Mouse (Mus musculus) kidney, postnatal 0 days (tissue): ENCODE measurements around the gene Adarb1. TPM values are rescaled to one million over a fixed set of nuclear protein-coding genes. Genes with fewer than 3 reads are reported as not detected.

Source experiments
- ATAC-seq: fragments of 200-750 bp; cut with Nextera tagmentation; replicated peaks from 2 replicates; pipeline ENCODE4 v1.8.0; 2017; ENCODE audit warnings: low read depth, moderate number of reproducible peaks, moderate TSS enrichment, moderate library complexity; ENCODE audit not compliant: low FRiP score
- DNase-seq: peaks from one replicate; pipeline ENCODE4 v3.0.0-alpha.2; 2016; ENCODE audit warnings: low spot score
- H3K27ac ChIP-seq: fragments of 300-500 bp; sonication (generic); 2 replicates; pipeline ENCODE4 v1.5.1; 2014; ENCODE audit warnings: mild to moderate bottlenecking
- H3K27me3 ChIP-seq: fragments of 300-500 bp; sonication (generic); 2 replicates; pipeline ENCODE4 v1.6.1; 2014; ENCODE audit warnings: low read length, mixed read lengths; ENCODE audit not compliant: insufficient read depth
- H3K36me3 ChIP-seq: fragments of 300-500 bp; sonication (generic); 2 replicates; pipeline ENCODE4 v1.6.1; 2014; ENCODE audit warnings: low read length, mixed read lengths; ENCODE audit not compliant: insufficient read depth
- H3K4me1 ChIP-seq: fragments of 300-500 bp; sonication (generic); replicated peaks from 2 replicates; pipeline ENCODE4 v1.6.1; 2014; ENCODE audit warnings: antibody characterized with exemption, low read length, mixed read lengths; ENCODE audit not compliant: insufficient read depth
- H3K4me2 ChIP-seq: fragments of 300-500 bp; sonication (generic); 2 replicates; pipeline ENCODE4 v1.6.1; 2014; ENCODE audit warnings: mild to moderate bottlenecking, low read length, moderate library complexity, mixed read lengths
- H3K4me3 ChIP-seq: fragments of 300-500 bp; sonication (generic); replicated peaks from 2 replicates; pipeline ENCODE4 v1.5.1; 2014; ENCODE audit warnings: low read depth, low read length
- H3K9ac ChIP-seq: fragments of 300-500 bp; sonication (generic); 2 replicates; pipeline ENCODE4 v1.6.1; 2014; ENCODE audit warnings: low read depth, low read length
- H3K9me3 ChIP-seq: fragments of 300-500 bp; sonication (generic); replicated peaks from 2 replicates; pipeline ENCODE4 v1.6.1; 2016; ENCODE audit warnings: low read length, inconsistent platforms, mixed read lengths
- CTCF ChIP-seq: IDR thresholded peaks from 2 replicates; pipeline ENCODE4 v1.5.1; 2016; ENCODE audit warnings: antibody characterized with exemption, low read depth, mild to moderate bottlenecking, moderate library complexity
- WGBS: fragments of 180-500 bp; shearing (Covaris S2); extraction: QIAGEN DNeasy Blood & Tissue Kit; methylation state at CpG from one replicate; pipeline ENCODE4 v1.1.7; 2014; 5-methylcytosine and 5-hydroxymethylcytosine counted together
- polyA plus RNA-seq: library from polyadenylated mRNA; unstranded; fragments of >200 nt; fragmentation: Nextera tagmentation; extraction: Ambion mirVana; gene quantifications from 2 replicates; pipeline ENCODE4 v1.2.1, GENCODE M21; 2015

The Adarb1 gene
- polyA plus RNA-seq, 1 experiment from 2014 or later, result 4.6 TPM

DNA sequence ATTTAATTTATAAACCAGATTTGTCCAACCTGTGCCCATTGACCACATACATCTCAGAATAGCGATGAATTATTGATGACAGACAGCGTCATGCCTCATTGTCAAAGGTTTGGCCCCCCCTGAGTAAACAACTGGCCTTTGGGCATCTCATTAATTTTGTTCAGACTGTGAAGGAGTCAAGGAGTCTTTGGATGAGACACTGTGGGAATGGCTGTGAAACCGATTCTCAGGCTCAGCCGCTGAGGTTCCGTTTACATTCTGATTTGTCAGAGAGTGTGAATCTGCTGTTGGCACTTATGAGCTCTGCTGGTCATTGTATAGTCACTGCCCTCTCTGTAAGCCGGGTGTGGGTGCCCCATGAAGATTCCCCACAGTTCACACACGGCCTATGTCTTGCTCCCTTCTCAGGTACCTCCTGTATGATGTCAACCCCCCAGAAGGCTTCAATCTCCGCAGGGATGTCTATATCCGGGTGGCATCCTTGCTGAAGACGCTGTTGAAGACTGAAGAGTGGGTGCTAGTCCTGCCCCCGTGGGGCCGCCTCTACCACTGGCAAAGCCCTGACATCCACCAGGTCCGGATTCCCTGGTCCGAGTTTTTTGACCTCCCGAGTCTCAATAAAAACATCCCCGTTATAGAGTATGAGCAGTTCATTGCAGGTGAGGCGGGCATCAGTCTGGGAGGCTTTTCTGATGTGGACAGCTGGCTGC, 157.7 kb downstream of the Adarb1 start:
- Histone ChIP-seq H3K9me3 (no peaks in the 10 kb centered on the region), H3K27me3 (no peaks in the 10 kb centered on the region), H3K4me2 (peak overlapping the region; percentile 70), H3K4me1 (0 out of 2 replicates have a peak, but pooled peaks cover 4% of the 10 kb centered on the region), H3K9ac (peak overlapping the region; percentile 79; the same call in 1 of the 2 replicates), H3K36me3 (peaks cover 36% of the 10 kb centered on the region), H3K4me3 (peak overlapping the region; percentile 83), H3K27ac (no peak overlapping the region)
- DNase-seq (no peak), ATAC-seq (no peak)
- no peak for TF ChIP-seq CTCF
- 72% methylated on average over 17 of the region's 17 CpGs for WGBS

- H3K4me1 ChIP-seq, result 0 out of 2 replicates have a peak, but pooled peaks cover 11% of the 10 kb centered on the region
- H3K27me3 ChIP-seq, result no peaks in the 10 kb centered on the region
- H3K36me3 ChIP-seq, result peaks cover 23% of the 10 kb centered on the region
- H3K4me3 ChIP-seq, result peak within 1 kb of the TSS; percentile 83
- peak within 1 kb of the TSS; percentile 70 for H3K4me2 ChIP-seq
- WGBS, result under 1% methylated on average over 81 of the region's 81 CpGs
- no peaks in the 10 kb centered on the region for H3K9me3 ChIP-seq
- peak; percentile 23; the same call in 1 of the 2 replicates for TF ChIP-seq CTCF
- DNase-seq (peak; percentile 99), ATAC-seq (peak; percentile 96)
- H3K27ac ChIP-seq, result peak within 1 kb of the TSS; percentile 92
- peak within 1 kb of the TSS; percentile 79 for H3K9ac ChIP-seq
These were observed 159.1 kb downstream of the Adarb1 start, which contains the start of gene Pofut2 for GRCm38 (mm10) chr10:77258704-77259621. TSS of gene Pofut2 (plus strand) at chr10:77259218.

DNA sequence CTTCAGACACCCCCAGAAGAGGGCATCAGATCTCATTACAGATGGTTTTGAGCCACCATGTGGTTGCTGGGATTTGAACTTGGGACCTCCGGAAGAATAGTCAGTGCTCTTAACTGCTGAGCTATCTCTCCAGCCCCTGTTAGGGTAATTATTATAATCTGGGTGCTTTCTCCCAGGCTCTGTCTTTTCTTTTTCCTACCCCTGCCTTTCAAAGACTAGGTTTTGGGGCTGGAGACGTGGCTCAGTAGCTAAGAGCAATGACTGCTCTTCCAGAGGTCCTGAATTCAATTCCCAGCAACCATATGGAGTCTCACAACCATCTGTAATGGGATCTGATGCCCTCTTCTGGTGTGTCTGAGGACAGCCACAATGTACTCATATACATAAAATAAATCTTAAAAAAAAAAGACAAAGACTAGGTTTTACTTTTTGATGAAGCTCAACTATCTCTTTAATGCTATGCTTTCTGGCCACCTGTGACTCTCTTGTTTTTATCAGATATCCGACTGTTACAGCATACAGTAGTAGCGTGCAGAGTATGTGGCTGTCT, 160.0 kb downstream of the Adarb1 start:
- 0 out of 2 replicates have a peak, but pooled peaks cover 15% of the 10 kb centered on the region for H3K36me3 ChIP-seq
- WGBS, result 60% methylated on average over 4 of the region's 4 CpGs
- TF ChIP-seq CTCF, result peak; percentile 27; the same call in 1 of the 2 replicates
- DNase-seq, result no peak
- no peak for ATAC-seq
- H3K4me3 ChIP-seq, result peak overlapping the region; percentile 83
- no peaks in the 10 kb centered on the region for H3K27me3 ChIP-seq
- H3K9me3 ChIP-seq, result no peaks in the 10 kb centered on the region
- H3K9ac ChIP-seq, result no peak overlapping the region
- 0 out of 2 replicates have a peak, but pooled peaks cover 11% of the 10 kb centered on the region for H3K4me1 ChIP-seq
- H3K4me2 ChIP-seq, result peak overlapping the region; percentile 70
- H3K27ac ChIP-seq, result no peak overlapping the region; the same call in 1 of the 2 replicates

- Histone ChIP-seq H3K9ac (no peak overlapping the region), H3K4me2 (no peak overlapping the region), H3K27me3 (no peaks in the 10 kb centered on the region), H3K4me1 (peaks cover 26% of the 10 kb centered on the region), H3K4me3 (no peak overlapping the region), H3K36me3 (no peaks in the 10 kb centered on the region), H3K9me3 (no peaks in the 10 kb centered on the region), H3K27ac (no peak overlapping the region)
- DNase-seq (no peak), ATAC-seq (no peak)
- 76% methylated on average over 3 of the region's 3 CpGs for WGBS
- no peak for TF ChIP-seq CTCF
These were observed 162.4 kb downstream of the Adarb1 start for GRCm38 (mm10) chr10:77255676-77256075.

DNA sequence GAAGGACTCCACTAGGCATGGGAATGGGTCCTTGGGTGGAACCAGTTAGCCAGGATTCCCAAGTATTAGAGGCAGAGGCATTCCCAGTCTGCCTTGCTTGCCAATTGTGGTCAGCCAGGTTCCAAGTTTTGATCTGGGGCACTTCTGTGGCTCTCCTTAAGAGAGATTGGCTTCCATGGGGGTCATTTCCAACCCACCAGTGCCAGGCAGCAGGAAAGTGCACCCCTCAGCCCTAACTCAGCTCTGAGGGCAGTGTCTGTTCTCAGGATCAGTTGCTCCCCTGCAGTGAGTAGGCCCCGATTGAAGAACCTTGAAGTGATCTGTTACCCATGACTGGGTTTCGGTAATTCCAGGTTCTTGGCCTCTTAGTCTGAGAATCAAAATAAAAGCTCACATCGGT, 162.8 kb downstream of the Adarb1 start:
- Histone ChIP-seq H3K9ac (no peak overlapping the region), H3K36me3 (no peaks in the 10 kb centered on the region), H3K27ac (no peak overlapping the region), H3K4me2 (no peak overlapping the region), H3K27me3 (no peaks in the 10 kb centered on the region), H3K9me3 (no peaks in the 10 kb centered on the region), H3K4me3 (no peak overlapping the region), H3K4me1 (peaks cover 24% of the 10 kb centered on the region)
- no peak for TF ChIP-seq CTCF
- 66% methylated on average over 3 of the region's 3 CpGs for WGBS
- ATAC-seq (no peak), DNase-seq (no peak)

DNA sequence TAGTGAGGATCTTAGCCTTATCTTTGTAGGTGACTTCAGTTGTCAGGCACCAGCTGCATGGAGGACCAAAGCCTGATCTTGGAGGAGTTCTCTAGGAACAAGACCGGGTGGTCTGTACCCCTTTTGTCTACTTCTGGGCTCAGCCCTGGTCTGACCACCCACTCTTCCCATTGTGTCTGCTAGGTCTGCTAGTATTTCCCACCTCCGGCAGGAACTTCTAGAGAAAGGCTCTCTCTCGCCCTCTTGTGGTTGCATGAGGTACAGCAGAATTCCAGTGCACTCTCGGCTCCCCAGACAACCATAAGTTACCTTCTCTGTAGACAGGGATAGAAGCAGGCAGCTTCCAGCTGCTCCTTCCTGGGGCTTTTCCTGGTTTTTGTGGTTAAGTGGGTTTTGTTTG, 165.3 kb downstream of the Adarb1 start:
- Histone ChIP-seq H3K27ac (no peak overlapping the region), H3K4me2 (no peak overlapping the region), H3K27me3 (no peaks in the 10 kb centered on the region), H3K4me1 (peaks cover 24% of the 10 kb centered on the region), H3K36me3 (no peaks in the 10 kb centered on the region), H3K9ac (no peak overlapping the region), H3K4me3 (no peak overlapping the region), H3K9me3 (no peaks in the 10 kb centered on the region)
- ATAC-seq (peak; percentile 29), DNase-seq (peak; percentile 94)
- 0% methylated on average over 4 of the region's 4 CpGs for WGBS
- TF ChIP-seq CTCF, result peak; percentile 98
